Mouse (Mus musculus): ENCODE results near the gene Psmg3. TPM values are rescaled to one million over a fixed set of nuclear protein-coding genes. Genes with fewer than 3 reads are reported as not detected.
A peak's percentile ranks its signal among the peaks of the same experiment; 100 is the strongest.

The Psmg3 gene
- polyA plus RNA-seq, 1 experiment from 2014 or later = 70.3 TPM

DNA sequence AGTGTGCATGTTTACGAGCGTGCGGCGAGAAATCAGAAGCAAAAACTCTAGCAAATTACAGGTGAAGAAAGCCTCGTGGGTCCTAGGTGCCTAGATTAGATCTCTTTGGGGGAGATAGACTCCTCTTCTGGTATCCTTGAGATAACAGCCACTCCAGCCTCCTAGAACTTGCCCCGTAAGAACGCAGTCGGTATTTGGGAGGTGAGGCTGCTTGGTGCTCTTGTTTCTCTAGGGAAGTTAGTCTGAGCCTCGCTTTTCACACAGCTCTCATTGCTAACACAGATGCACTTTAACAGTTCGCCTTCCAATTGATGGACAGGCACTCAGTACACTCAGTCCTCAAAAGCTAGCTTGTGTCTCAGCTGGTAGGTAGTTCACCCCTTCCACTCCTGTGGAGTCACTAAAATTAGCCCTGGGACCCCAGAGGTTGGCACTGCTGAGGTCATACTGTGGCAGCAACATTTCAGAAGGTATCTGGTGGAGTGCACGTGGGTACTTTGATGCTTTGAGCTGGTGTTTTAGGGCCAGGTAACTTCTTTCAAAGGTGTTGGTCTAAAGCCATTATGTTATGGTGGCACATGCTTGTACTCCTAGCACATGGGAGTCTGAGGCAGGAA is 34.4 kb downstream of the Psmg3 start:
- ATAC-seq (ENCODE audit: low read depth) = no peak

DNA sequence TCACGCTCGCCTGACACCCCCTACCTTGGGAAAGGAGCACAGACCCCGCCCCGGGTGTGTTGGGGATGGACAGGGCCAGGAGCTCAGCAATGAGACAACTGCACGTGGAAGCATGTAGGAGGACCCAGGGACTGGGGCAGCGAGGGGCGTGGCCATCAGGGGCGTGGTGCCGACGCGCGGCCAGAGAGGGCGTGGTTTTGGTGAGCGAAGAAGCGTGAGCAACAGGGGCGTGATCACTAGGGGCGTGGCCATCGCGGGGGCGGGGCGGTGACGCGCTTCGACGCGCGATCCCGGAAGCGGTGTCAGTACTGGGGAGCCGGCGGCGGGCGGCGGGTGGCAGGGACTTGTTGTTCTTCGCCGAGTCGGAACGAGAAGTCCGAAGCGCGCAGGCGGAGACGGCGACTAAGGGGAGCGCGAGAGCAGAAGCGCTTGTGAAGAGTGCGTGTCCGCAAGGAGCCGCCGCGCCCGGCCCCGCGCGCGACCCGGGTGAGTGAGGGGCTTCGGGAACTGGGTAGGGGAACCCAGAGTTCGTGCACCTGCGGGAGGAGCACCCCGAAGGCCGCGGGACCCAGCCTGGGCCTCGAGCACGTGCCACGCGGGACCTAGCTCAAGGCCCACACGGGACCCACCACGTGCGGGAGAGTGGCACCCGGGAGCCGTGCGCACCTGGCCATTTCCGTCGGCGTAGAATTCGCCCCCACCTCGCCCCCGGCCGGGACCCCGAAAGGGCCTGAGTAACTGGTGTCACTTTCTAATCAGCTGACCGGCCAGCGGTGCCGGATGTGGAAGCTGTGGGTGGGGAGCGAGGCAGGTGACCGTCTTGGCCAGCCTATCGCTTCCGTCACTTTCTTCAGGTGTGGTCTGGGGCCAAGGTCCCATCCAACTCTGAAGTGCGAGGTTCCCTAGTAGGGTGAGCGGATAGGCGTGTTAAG is 35.2 kb downstream of the Psmg3 start, which contains the start of gene Mafk:
Mafk (plus strand) TSS at position 287 of the 932 bp plus-strand sequence.
- H3K27ac ChIP-seq (replicated peaks) = no peak within 1 kb of the TSS; the same call in 1 of the 2 replicates
- under 1% methylated on average over 89 of the region's 92 CpGs for WGBS

More for the DNA sequence above, 34.4 kb downstream of the Psmg3 start:
- Histone ChIP-seq H3K9ac (peak overlapping the region; percentile 77), H3K27me3 (peaks cover 7% of the 10 kb centered on the region; the same call in 1 of the 2 replicates), H3K4me2 (peak overlapping the region; percentile 99), H3K4me1 (replicated peaks) (peaks cover 53% of the 10 kb centered on the region), H3K36me3 (no peaks in the 10 kb centered on the region), H3K9me3 (no peaks in the 10 kb centered on the region), H3K4me3 (peak overlapping the region; percentile 80), H3K27ac (replicated peaks) (no peak overlapping the region)
- WGBS = 22% methylated on average over 11 of the region's 11 CpGs

GRCm38 (mm10) chr5:139789466-139789865 is 37.2 kb downstream of the Psmg3 start:
- Histone ChIP-seq H3K36me3 (no peaks in the 10 kb centered on the region), H3K4me3 (no peak overlapping the region), H3K4me2 (no peak overlapping the region), H3K4me1 (replicated peaks) (peaks cover 26% of the 10 kb centered on the region), H3K27me3 (no peaks in the 10 kb centered on the region), H3K9me3 (no peaks in the 10 kb centered on the region), H3K9ac (no peak overlapping the region), H3K27ac (replicated peaks) (no peak overlapping the region)
- 60% methylated on average over 4 of the region's 4 CpGs for WGBS
- ATAC-seq (ENCODE audit: low read depth) = no peak

More for the DNA sequence above, 35.2 kb downstream of the Psmg3 start, which contains the start of gene Mafk:
- peak; percentile 88 for ATAC-seq (ENCODE audit: low read depth)
- Histone ChIP-seq H3K4me2 (peak within 1 kb of the TSS; percentile 99), H3K4me3 (peak within 1 kb of the TSS; percentile 80), H3K9ac (peak within 1 kb of the TSS; percentile 77), H3K27me3 (peaks cover 7% of the 10 kb centered on the region; the same call in 1 of the 2 replicates), H3K9me3 (no peaks in the 10 kb centered on the region), H3K36me3 (no peaks in the 10 kb centered on the region), H3K4me1 (replicated peaks) (peaks cover 46% of the 10 kb centered on the region)

DNA sequence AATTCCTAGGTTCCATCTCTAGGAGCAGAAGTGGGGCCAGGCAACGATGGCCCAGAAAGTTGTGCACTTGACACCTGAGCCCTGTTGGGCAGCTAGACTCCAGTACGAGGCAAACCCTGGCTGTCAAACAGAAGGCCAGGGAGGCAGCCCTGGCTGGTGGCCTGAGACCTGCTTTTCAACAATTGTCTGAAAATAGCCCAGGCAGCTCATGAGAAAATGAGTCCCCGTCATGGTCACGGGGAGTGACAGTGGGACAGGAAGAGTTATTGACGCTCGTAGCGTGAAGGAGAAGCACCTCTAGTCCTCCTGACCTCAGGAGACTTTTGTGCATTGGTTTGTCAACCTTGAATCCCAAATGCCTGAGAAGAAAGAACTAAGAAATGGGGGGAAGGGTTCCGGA is 45.3 kb downstream of the Psmg3 start:
- 83% methylated on average over 8 of the region's 8 CpGs for WGBS
- no peaks in the 10 kb centered on the region for H3K36me3 ChIP-seq
- H3K4me3 ChIP-seq = no peak overlapping the region
- H3K9me3 ChIP-seq = no peaks in the 10 kb centered on the region
- no peak overlapping the region for H3K9ac ChIP-seq
- H3K4me1 ChIP-seq (replicated peaks) = no peaks in the 10 kb centered on the region
- no peak for ATAC-seq (ENCODE audit: low read depth)
- H3K27me3 ChIP-seq = no peaks in the 10 kb centered on the region
- no peak overlapping the region for H3K4me2 ChIP-seq
- no peak overlapping the region for H3K27ac ChIP-seq (replicated peaks)

GRCm38 (mm10) chr5:139776966-139777365 is 49.7 kb downstream of the Psmg3 start:
- Histone ChIP-seq H3K27ac (replicated peaks) (no peak overlapping the region), H3K9me3 (no peaks in the 10 kb centered on the region), H3K4me2 (no peak overlapping the region), H3K4me1 (replicated peaks) (peaks cover 13% of the 10 kb centered on the region), H3K27me3 (no peaks in the 10 kb centered on the region), H3K9ac (no peak overlapping the region), H3K4me3 (no peak overlapping the region), H3K36me3 (peaks cover 20% of the 10 kb centered on the region)
- ATAC-seq (ENCODE audit: low read depth) = no peak
- WGBS = 83% methylated on average over 5 of the region's 5 CpGs

DNA sequence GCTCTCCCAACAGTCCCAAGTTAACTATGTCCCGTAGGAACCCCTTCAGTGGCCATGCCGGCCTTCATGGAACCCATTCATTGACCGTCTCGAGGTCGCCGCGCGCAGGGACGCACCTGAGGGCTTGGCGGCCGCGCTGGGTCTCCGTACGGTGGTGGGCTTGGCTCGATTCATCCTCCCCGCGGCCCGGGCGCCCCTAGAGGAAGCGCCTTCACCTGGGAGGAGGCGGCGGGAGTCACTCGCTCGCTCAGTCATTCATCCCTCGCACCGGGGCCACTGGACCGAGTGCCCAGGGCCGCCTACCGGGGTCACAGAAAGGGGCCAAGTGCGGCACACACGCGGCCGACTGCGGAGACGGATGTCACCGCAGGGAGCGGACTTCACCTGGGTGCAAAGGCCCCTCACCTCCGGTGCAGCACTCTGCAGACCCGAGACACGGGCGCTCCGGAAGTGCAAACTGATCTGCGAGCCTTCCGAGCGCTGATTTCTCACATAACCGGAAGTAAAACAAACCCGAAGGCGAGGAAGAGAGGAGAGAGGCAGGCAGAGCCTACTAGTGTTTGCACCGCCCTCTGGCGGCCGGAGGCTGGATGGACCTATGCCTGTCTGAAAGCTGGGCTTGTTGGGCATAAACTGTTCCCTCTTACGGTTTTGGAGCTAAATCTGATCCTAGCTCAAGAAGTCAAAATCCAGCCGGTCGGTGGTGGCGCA is 51.3 kb downstream of the Psmg3 start, which contains the start of gene Ints1:
Ints1 (minus strand) TSS at position 459 of the 711 bp plus-strand sequence.
- H3K4me1 ChIP-seq (replicated peaks) = peaks cover 13% of the 10 kb centered on the region
- WGBS = under 1% methylated on average over 55 of the region's 55 CpGs
- peak within 1 kb of the TSS; percentile 98 for H3K4me3 ChIP-seq
- peaks cover 36% of the 10 kb centered on the region for H3K36me3 ChIP-seq
- no peaks in the 10 kb centered on the region for H3K9me3 ChIP-seq
- no peaks in the 10 kb centered on the region for H3K27me3 ChIP-seq
- peak; percentile 93 for ATAC-seq (ENCODE audit: low read depth)
- peak within 1 kb of the TSS; percentile 95 for H3K4me2 ChIP-seq
- peak within 1 kb of the TSS; percentile 93 for H3K9ac ChIP-seq
- peak within 1 kb of the TSS; percentile 72 for H3K27ac ChIP-seq (replicated peaks)

Other genes with a start within 250 kb of the Psmg3 start
- 6.2 and 6.3 TPM in 2 replicates for gene Micall2, start 90.5 kb downstream of the Psmg3 start, polyA plus RNA-seq (2015; fragmentation: Nextera tagmentation; extraction: Ambion mirVana)
- 24.3 and 27.1 TPM in 2 replicates for gene Ints1, start 51.2 kb downstream of the Psmg3 start, polyA plus RNA-seq (2015; fragmentation: Nextera tagmentation; extraction: Ambion mirVana)
- 11.7 and 12.1 TPM in 2 replicates for gene Mafk, start 35.4 kb downstream of the Psmg3 start, polyA plus RNA-seq (2015; fragmentation: Nextera tagmentation; extraction: Ambion mirVana)
- gene Tmem184a, start 7.0 kb downstream of the Psmg3 start, polyA plus RNA-seq (2015; fragmentation: Nextera tagmentation; extraction: Ambion mirVana) = 0.23 and 0.64 TPM in 2 replicates
- gene Gm26938, start 478 bp downstream of the Psmg3 start, polyA plus RNA-seq (2015; fragmentation: Nextera tagmentation; extraction: Ambion mirVana) = not detected in 2 replicates
- gene Elfn1, start 81.1 kb upstream of the Psmg3 start, polyA plus RNA-seq (2015; fragmentation: Nextera tagmentation; extraction: Ambion mirVana) = 3.3 and 4.0 TPM in 2 replicates